In the genomic region with DNA sequence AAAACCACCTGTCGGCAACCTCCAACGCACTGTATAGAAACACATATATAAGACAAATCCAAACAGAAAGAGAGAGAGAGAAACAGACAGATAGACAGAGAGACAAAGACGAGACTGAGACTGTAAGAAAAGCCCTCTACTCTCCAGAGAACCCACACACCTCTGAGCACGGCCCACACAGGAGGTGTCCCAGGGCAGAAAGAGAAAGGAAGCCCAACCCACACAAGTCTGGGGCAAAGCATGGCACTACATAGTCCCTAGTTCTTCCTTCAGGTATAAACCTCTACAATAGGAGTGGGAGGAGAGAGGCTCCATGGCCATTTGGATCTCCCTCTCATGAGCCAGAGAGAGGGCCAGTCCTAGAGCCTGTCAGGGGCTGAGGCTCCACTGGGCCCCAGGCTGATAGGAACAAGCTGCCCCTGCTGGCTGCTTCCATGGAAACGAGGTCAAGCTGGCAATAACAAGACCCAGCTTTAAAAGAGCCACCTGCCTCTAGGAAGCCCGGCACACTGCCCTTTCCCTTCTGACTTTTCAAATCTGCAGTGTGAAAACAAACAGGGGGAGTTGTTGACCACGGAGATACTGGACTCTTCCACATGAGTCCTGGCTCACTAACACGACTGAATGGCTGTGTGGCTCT, we compare ENCODE assay signal across 8 mouse cellular contexts.
DNase-seq lines count a peak whose midpoint lies in the region; ATAC-seq lines count a peak whose summit lies in the region.

No protein-coding gene starts in this region.

- no peaks in the 10 kb centered on the region for H3K27me3 ChIP-seq in forebrain, embryonic 13.5 days
- no peaks in the 10 kb centered on the region for H3K27me3 ChIP-seq in midbrain, embryonic 11.5 days (ENCODE audit: control insufficient read depth, insufficient read depth, low read length)

- H3K36me3 ChIP-seq in forebrain, embryonic 13.5 days (ENCODE audit: poor library complexity, severe bottlenecking): peaks cover 3% of the 10 kb centered on the region; the same call in 1 of the 2 replicates
- no peaks in the 10 kb centered on the region for H3K36me3 ChIP-seq in midbrain, embryonic 11.5 days (ENCODE audit: control insufficient read depth, insufficient read depth, low read length)

- 0 out of 2 replicates have a peak, but pooled peaks have one; percentile 27 for ATAC-seq in forebrain, embryonic 13.5 days
- ATAC-seq in midbrain, embryonic 11.5 days (ENCODE audit: low FRiP score): peak; percentile 75

- H3K9me3 ChIP-seq in forebrain, embryonic 13.5 days (replicated peaks): no peaks in the 10 kb centered on the region
- no peaks in the 10 kb centered on the region for H3K9me3 ChIP-seq in midbrain, embryonic 11.5 days (ENCODE audit: control insufficient read depth, low read length)

- H3K9ac ChIP-seq in forebrain, embryonic 13.5 days: no peak overlapping the region
- H3K9ac ChIP-seq in midbrain, embryonic 11.5 days (ENCODE audit: low read length): peak overlapping the region; percentile 24; the same call in 1 of the 2 replicates

- peak; percentile 52 for DNase-seq in 3T3-L1 (ENCODE audit: low read depth, low spot score)
- peak; percentile 41 to 65 for DNase-seq in adrenal gland, postnatal 36 days
- DNase-seq in heart, postnatal 36 days: peak; percentile 65 to 75
- peak; percentile 58 to 88 for DNase-seq in kidney, postnatal 25 days
- DNase-seq in midbrain, embryonic 11.5 days (ENCODE audit: low spot score, missing footprints): peak; percentile 90
- DNase-seq in urinary bladder, postnatal 36 days (ENCODE audit: low spot score in 2 of 2): peak; percentile 37 to 50
- no peak for DNase-seq in spleen, adult 12 weeks (ENCODE audit: low spot score)

- no peak overlapping the region for H3K4me2 ChIP-seq in forebrain, embryonic 13.5 days
- H3K4me2 ChIP-seq in midbrain, embryonic 11.5 days: no peak overlapping the region

- 12% methylated on average over 6 of the region's 8 CpGs for WGBS in forebrain, embryonic 13.5 days
- 17% methylated on average over 6 of the region's 8 CpGs for WGBS in midbrain, embryonic 11.5 days

- H3K4me1 ChIP-seq in forebrain, embryonic 13.5 days: peaks cover 61% of the 10 kb centered on the region
- peaks cover 40% of the 10 kb centered on the region for H3K4me1 ChIP-seq in midbrain, embryonic 11.5 days (ENCODE audit: control insufficient read depth, insufficient read depth, low read length)

- intact Hi-C loops in heart, postnatal 36 days (cut with DNase I): no loop called here

- no peak overlapping the region for H3K4me3 ChIP-seq in forebrain, embryonic 13.5 days
- no peak overlapping the region for H3K4me3 ChIP-seq in midbrain, embryonic 11.5 days (ENCODE audit: low read depth, low read length)

- H3K27ac ChIP-seq in forebrain, embryonic 13.5 days: peak overlapping the region; percentile 12; the same call in 1 of the 2 replicates
- H3K27ac ChIP-seq in midbrain, embryonic 11.5 days (ENCODE audit: low read depth, low read length): peak overlapping the region; percentile 35; the same call in 1 of the 2 replicates
